Mouse (Mus musculus): ENCODE data around the gene Pin1. TPM values are rescaled to one million over a fixed set of nuclear protein-coding genes. Genes with fewer than 3 reads are reported as not detected.

Pin1 gene
- polyA plus RNA-seq, 1 experiment from 2014 or later: 45.4 TPM

DNA sequence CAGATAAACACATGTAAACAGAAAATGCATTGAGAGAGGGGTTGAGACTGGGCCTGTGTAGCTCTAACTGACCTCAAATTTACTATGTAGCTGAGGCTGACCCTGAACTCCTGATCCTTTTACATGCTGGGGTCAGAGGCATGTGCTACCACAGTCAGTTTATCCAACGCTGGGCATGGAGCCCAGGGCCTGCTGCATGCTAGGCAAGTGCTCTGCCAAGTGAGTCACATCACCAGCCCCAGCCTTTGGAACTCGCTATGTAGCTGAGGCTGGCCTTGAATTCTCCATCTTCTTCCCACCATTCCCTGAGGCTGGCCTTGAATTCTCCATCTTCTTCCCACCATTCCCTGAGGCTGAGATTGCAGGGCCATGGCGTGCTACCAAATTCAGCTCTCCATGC, 58.6 kb downstream of the Pin1 start:
- Histone ChIP-seq H3K9me3 (ENCODE audit: control insufficient read depth, low read length) (no peaks in the 10 kb centered on the region), H3K27me3 (replicated peaks; ENCODE audit: control insufficient read depth, insufficient read depth, low read length) (no peaks in the 10 kb centered on the region), H3K27ac (ENCODE audit: low read length) (no peak overlapping the region), H3K36me3 (ENCODE audit: control insufficient read depth, insufficient read depth, low read length) (no peaks in the 10 kb centered on the region), H3K4me1 (ENCODE audit: control insufficient read depth, insufficient read depth, low read length) (no peaks in the 10 kb centered on the region), H3K4me3 (ENCODE audit: low read length) (no peak overlapping the region), H3K9ac (ENCODE audit: low read depth, low read length) (no peak overlapping the region), H3K4me2 (ENCODE audit: low read depth, low read length) (no peak overlapping the region)
- 71% methylated on average over 3 of the region's 3 CpGs for WGBS
- no peak for ATAC-seq

GRCm38 (mm10) chr9:20712934-20713477, 61.1 kb downstream of the Pin1 start:
- no peak overlapping the region for H3K4me3 ChIP-seq (ENCODE audit: low read length)
- H3K4me2 ChIP-seq (ENCODE audit: low read depth, low read length): no peak overlapping the region
- no peaks in the 10 kb centered on the region for H3K36me3 ChIP-seq (ENCODE audit: control insufficient read depth, insufficient read depth, low read length)
- ATAC-seq: no peak
- H3K9ac ChIP-seq (ENCODE audit: low read depth, low read length): no peak overlapping the region
- no peaks in the 10 kb centered on the region for H3K4me1 ChIP-seq (ENCODE audit: control insufficient read depth, insufficient read depth, low read length)
- H3K9me3 ChIP-seq (ENCODE audit: control insufficient read depth, low read length): no peaks in the 10 kb centered on the region
- 63% methylated on average over 5 of the region's 5 CpGs for WGBS
- H3K27ac ChIP-seq (ENCODE audit: low read length): no peak overlapping the region
- no peaks in the 10 kb centered on the region for H3K27me3 ChIP-seq (replicated peaks; ENCODE audit: control insufficient read depth, insufficient read depth, low read length)

- H3K9ac ChIP-seq (ENCODE audit: low read depth, low read length): no peak overlapping the region
- H3K4me3 ChIP-seq (ENCODE audit: low read length): no peak overlapping the region
- H3K9me3 ChIP-seq (ENCODE audit: control insufficient read depth, low read length): no peaks in the 10 kb centered on the region
- no peak overlapping the region for H3K4me2 ChIP-seq (ENCODE audit: low read depth, low read length)
- WGBS: 33% methylated on average over 10 of the region's 11 CpGs
- H3K36me3 ChIP-seq (ENCODE audit: control insufficient read depth, insufficient read depth, low read length): no peaks in the 10 kb centered on the region
- ATAC-seq: no peak
- no peak overlapping the region for H3K27ac ChIP-seq (ENCODE audit: low read length)
- no peaks in the 10 kb centered on the region for H3K27me3 ChIP-seq (replicated peaks; ENCODE audit: control insufficient read depth, insufficient read depth, low read length)
- no peaks in the 10 kb centered on the region for H3K4me1 ChIP-seq (ENCODE audit: control insufficient read depth, insufficient read depth, low read length)
These were observed 61.6 kb downstream of the Pin1 start for GRCm38 (mm10) chr9:20713478-20713987.

DNA sequence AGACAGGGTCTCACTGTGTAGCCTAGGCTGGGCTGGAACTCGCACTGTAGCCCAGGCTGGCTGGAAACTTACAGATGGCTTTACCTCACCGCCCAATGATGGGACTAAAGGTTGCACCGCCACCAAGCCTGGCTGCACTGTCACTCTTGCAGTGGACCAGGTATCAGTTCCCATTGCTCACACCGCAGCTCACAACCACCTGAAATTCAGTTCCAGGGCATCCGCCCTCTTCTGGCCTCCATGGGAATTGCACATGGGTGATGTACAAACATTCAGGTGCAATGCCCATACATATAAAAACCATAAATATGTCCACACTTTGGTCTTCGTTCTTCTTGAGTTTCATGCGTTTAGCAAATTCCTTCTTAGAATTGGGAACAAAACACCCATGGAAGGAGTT, 63.4 kb downstream of the Pin1 start:
- no peaks in the 10 kb centered on the region for H3K27me3 ChIP-seq (replicated peaks; ENCODE audit: control insufficient read depth, insufficient read depth, low read length)
- no peaks in the 10 kb centered on the region for H3K4me1 ChIP-seq (ENCODE audit: control insufficient read depth, insufficient read depth, low read length)
- H3K27ac ChIP-seq (ENCODE audit: low read length): no peak overlapping the region
- H3K9me3 ChIP-seq (ENCODE audit: control insufficient read depth, low read length): no peaks in the 10 kb centered on the region
- ATAC-seq: no peak
- H3K36me3 ChIP-seq (ENCODE audit: control insufficient read depth, insufficient read depth, low read length): no peaks in the 10 kb centered on the region
- no peak overlapping the region for H3K4me2 ChIP-seq (ENCODE audit: low read depth, low read length)
- 73% methylated on average over 7 of the region's 7 CpGs for WGBS
- no peak overlapping the region for H3K4me3 ChIP-seq (ENCODE audit: low read length)
- H3K9ac ChIP-seq (ENCODE audit: low read depth, low read length): no peak overlapping the region

Other genes with a start within 250 kb of the Pin1 start
- 9.7 TPM in 2 replicates for gene Zfp26, start 191.9 kb upstream of the Pin1 start, polyA plus RNA-seq (2015; fragmentation: Nextera tagmentation; extraction: Ambion mirVana)
- gene Zfp426, start 159.3 kb upstream of the Pin1 start, polyA plus RNA-seq (2015; fragmentation: Nextera tagmentation; extraction: Ambion mirVana): 14.2 and 14.4 TPM in 2 replicates
- 44.1 and 49.3 TPM in 2 replicates for gene Zfp266, start 130.7 kb upstream of the Pin1 start, polyA plus RNA-seq (2015; fragmentation: Nextera tagmentation; extraction: Ambion mirVana)
- gene Zfp846, start 70.8 kb upstream of the Pin1 start, polyA plus RNA-seq (2015; fragmentation: Nextera tagmentation; extraction: Ambion mirVana): 10.7 and 11.7 TPM in 2 replicates
- gene Ubl5, start 9.2 kb upstream of the Pin1 start, polyA plus RNA-seq (2015; fragmentation: Nextera tagmentation; extraction: Ambion mirVana): 356 and 361 TPM in 2 replicates
- gene Fbxl12, start 7.3 kb upstream of the Pin1 start, polyA plus RNA-seq (2015; fragmentation: Nextera tagmentation; extraction: Ambion mirVana): 16.5 and 17.3 TPM in 2 replicates
- gene Olfm2, start 94.3 kb downstream of the Pin1 start, polyA plus RNA-seq (2015; fragmentation: Nextera tagmentation; extraction: Ambion mirVana): 6.7 and 7.8 TPM in 2 replicates
- gene Col5a3, start 163.0 kb downstream of the Pin1 start, polyA plus RNA-seq (2015; fragmentation: Nextera tagmentation; extraction: Ambion mirVana): 1.8 and 2.4 TPM in 2 replicates
- gene Rdh8, start 166.4 kb downstream of the Pin1 start, polyA plus RNA-seq (2015; fragmentation: Nextera tagmentation; extraction: Ambion mirVana): not detected in 2 replicates
- gene A230050P20Rik, start 216.5 kb downstream of the Pin1 start, polyA plus RNA-seq (2015; fragmentation: Nextera tagmentation; extraction: Ambion mirVana): 16.2 and 18.3 TPM in 2 replicates
- gene Angptl6, start 227.6 kb downstream of the Pin1 start, polyA plus RNA-seq (2015; fragmentation: Nextera tagmentation; extraction: Ambion mirVana): 10.7 and 11.2 TPM in 2 replicates
- gene Ppan, start 236.1 kb downstream of the Pin1 start, polyA plus RNA-seq (2015; fragmentation: Nextera tagmentation; extraction: Ambion mirVana): 79.5 and 97.6 TPM in 2 replicates
- gene Eif3g, start 246.5 kb downstream of the Pin1 start, polyA plus RNA-seq (2015; fragmentation: Nextera tagmentation; extraction: Ambion mirVana): 261 and 297 TPM in 2 replicates